Mouse (Mus musculus) stomach, postnatal 0 days (tissue): ENCODE measurements at regions not wholly inside any gene's neighbourhood (a gene's known extent, or its start where the extent isn't known, plus 50 kb on each side); places are given as distances from the start of the nearest gene placed in this dataset.
A peak's percentile ranks its signal among the peaks of the same experiment; 100 is the strongest.
"Not testable (repeated sequence)": the region's sequence is repeated elsewhere in the genome, so short reads cannot be mapped to it uniquely, and the experiment has no call there.

Experiments
- ATAC-seq: fragments of 200-750 bp; cut with Nextera tagmentation; 2 replicates; pipeline ENCODE4 v1.8.0; 2017; ENCODE audit not compliant: low FRiP score, low TSS enrichment
- DNase-seq: peaks from one replicate; pipeline ENCODE4 v3.0.0-alpha.2; 2016; ENCODE audit warnings: low spot score
- H3K27ac ChIP-seq: fragments of 300-500 bp; sonication (generic); replicated peaks from 2 replicates; pipeline ENCODE4 v1.5.1; 2014; ENCODE audit warnings: mild to moderate bottlenecking, control low read depth
- H3K27me3 ChIP-seq: fragments of 300-500 bp; sonication (generic); 2 replicates; pipeline ENCODE4 v1.6.1; 2014; ENCODE audit warnings: low read length; ENCODE audit not compliant: control insufficient read depth, insufficient read depth
- H3K36me3 ChIP-seq: fragments of 300-500 bp; sonication (generic); 2 replicates; pipeline ENCODE4 v1.6.1; 2014; ENCODE audit warnings: low read length, mixed read lengths; ENCODE audit not compliant: control insufficient read depth, insufficient read depth
- H3K4me1 ChIP-seq: fragments of 300-500 bp; sonication (generic); replicated peaks from 2 replicates; pipeline ENCODE4 v1.6.1; 2014; ENCODE audit warnings: antibody characterized with exemption; ENCODE audit not compliant: control insufficient read depth, insufficient read depth
- H3K4me2 ChIP-seq: fragments of 300-500 bp; sonication (generic); replicated peaks from 2 replicates; pipeline ENCODE4 v1.6.1; 2014; ENCODE audit warnings: low read depth, mild to moderate bottlenecking, control low read depth, moderate library complexity
- H3K4me3 ChIP-seq: fragments of 300-500 bp; sonication (generic); 2 replicates; pipeline ENCODE4 v1.5.1; 2014; ENCODE audit warnings: low read depth, low read length, control low read depth
- H3K9ac ChIP-seq: fragments of 300-500 bp; sonication (generic); 2 replicates; pipeline ENCODE4 v1.6.1; 2014; ENCODE audit warnings: mild to moderate bottlenecking, low read length, control low read depth, mixed read lengths
- H3K9me3 ChIP-seq: fragments of 300-500 bp; sonication (generic); 2 replicates; pipeline ENCODE4 v1.6.1; 2016; ENCODE audit warnings: low read length; ENCODE audit not compliant: control insufficient read depth
- CTCF ChIP-seq: IDR thresholded peaks from 2 replicates; pipeline ENCODE4 v1.5.1; 2016; ENCODE audit warnings: antibody characterized with exemption, low read depth, mild to moderate bottlenecking, moderate library complexity
- EP300 ChIP-seq: optimal IDR thresholded peaks from 2 replicates; pipeline ENCODE3; 2016; ENCODE audit warnings: antibody characterized with exemption
- WGBS: fragments of 180-500 bp; shearing (Covaris S2); extraction: QIAGEN DNeasy Blood & Tissue Kit; methylation state at CpG from one replicate; pipeline ENCODE4 v1.1.7; 2014; 5-methylcytosine and 5-hydroxymethylcytosine counted together

GRCm38 (mm10) chr8:48042456-48043395, 52.0 kb upstream of the Wwc2 start:
- not testable (repeated sequence) for H3K4me1 ChIP-seq, H3K27me3 ChIP-seq, DNase-seq, H3K9me3 ChIP-seq, H3K36me3 ChIP-seq, H3K9ac ChIP-seq, H3K4me3 ChIP-seq, H3K27ac ChIP-seq
- WGBS = 39% methylated on average over 15 of the region's 23 CpGs
- 0 out of 2 replicates have a peak, but pooled peaks have one; percentile 12 for ATAC-seq
- 0 out of 2 replicates have a peak overlapping the region, but pooled peaks have one; percentile 17 for H3K4me2 ChIP-seq

DNA sequence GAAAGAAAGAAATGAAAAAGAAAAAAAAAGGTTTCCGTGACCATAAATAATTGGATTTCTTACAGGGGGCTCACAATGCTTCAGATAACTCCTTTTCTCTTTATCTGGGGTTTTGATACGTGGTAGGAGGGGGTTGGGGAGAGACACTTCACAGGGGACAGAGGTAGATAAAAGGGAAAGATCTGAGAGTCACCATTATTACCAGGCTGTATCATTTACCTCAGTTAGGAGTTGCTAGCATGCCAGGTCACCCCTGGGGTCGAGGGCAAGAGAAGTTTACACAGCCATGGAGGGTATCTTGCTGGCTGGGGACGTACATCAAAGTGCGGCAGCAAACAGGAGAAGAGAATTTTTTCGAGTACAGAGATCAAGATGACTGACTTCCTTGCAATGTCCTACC, 51.5 kb upstream of the Dctd start:
- DNase-seq (no peak), ATAC-seq (no peak)
- 40% methylated on average over 6 of the region's 6 CpGs for WGBS
- H3K9me3 ChIP-seq = no peaks in the 10 kb centered on the region
- no peak overlapping the region for H3K9ac ChIP-seq
- no peaks in the 10 kb centered on the region for H3K4me1 ChIP-seq
- TF ChIP-seq CTCF (no peak), EP300 (no peak)
- H3K27me3 ChIP-seq = no peaks in the 10 kb centered on the region
- H3K36me3 ChIP-seq = no peaks in the 10 kb centered on the region
- no peak overlapping the region for H3K4me3 ChIP-seq
- H3K4me2 ChIP-seq = no peak overlapping the region
- no peak overlapping the region for H3K27ac ChIP-seq
